Mouse (Mus musculus): ENCODE results near the gene Wipi1.
A peak's percentile ranks its signal among the peaks of the same experiment; 100 is the strongest.

Gene Wipi1

GRCm38 (mm10) chr11:109619055-109619454, 7.3 kb upstream of the Wipi1 start:
- DNase-seq (ENCODE audit: low spot score in 2 of 2): peak; percentile 32 to 40

GRCm38 (mm10) chr11:109616766-109617165, 5.0 kb upstream of the Wipi1 start:
- no peak for DNase-seq (ENCODE audit: low spot score in 2 of 2)

GRCm38 (mm10) chr11:109616352-109616751, 4.6 kb upstream of the Wipi1 start:
- no peak for DNase-seq (ENCODE audit: low spot score in 2 of 2)

- peak in 1 of 2 experiments; percentile 13 for DNase-seq (ENCODE audit: low spot score in 2 of 2)
Measured at GRCm38 (mm10) chr11:109615286-109615685, 3.5 kb upstream of the Wipi1 start.

GRCm38 (mm10) chr11:109612871-109613529, 1.2 kb upstream of the Wipi1 start:
- DNase-seq (ENCODE audit: low spot score in 2 of 2): peak; percentile 16 to 57

- DNase-seq (ENCODE audit: low spot score in 2 of 2): no peak
Measured at GRCm38 (mm10) chr11:109610795-109611302, 918 bp downstream of the Wipi1 start.

- DNase-seq (ENCODE audit: low spot score in 2 of 2): no peak
Measured at GRCm38 (mm10) chr11:109610046-109610794, 1.5 kb downstream of the Wipi1 start.

- no peak for DNase-seq (ENCODE audit: low spot score in 2 of 2)
Measured at GRCm38 (mm10) chr11:109608976-109609625, 2.7 kb downstream of the Wipi1 start.

- no peak for DNase-seq (ENCODE audit: low spot score in 2 of 2)
Measured at GRCm38 (mm10) chr11:109607600-109607999, 4.2 kb downstream of the Wipi1 start.

GRCm38 (mm10) chr11:109598778-109599570, 12.8 kb downstream of the Wipi1 start:
- DNase-seq (ENCODE audit: low spot score in 2 of 2): no peak

- DNase-seq (ENCODE audit: low spot score in 2 of 2): no peak
Measured at GRCm38 (mm10) chr11:109594761-109595160, 17.0 kb downstream of the Wipi1 start.

GRCm38 (mm10) chr11:109593200-109593981, 18.4 kb downstream of the Wipi1 start:
- DNase-seq (ENCODE audit: low spot score in 2 of 2): no peak

- no peak for DNase-seq (ENCODE audit: low spot score in 2 of 2)
Measured at GRCm38 (mm10) chr11:109591511-109591910, 20.3 kb downstream of the Wipi1 start.

- no peak for DNase-seq (ENCODE audit: low spot score in 2 of 2)
Measured at GRCm38 (mm10) chr11:109590012-109590411, 21.8 kb downstream of the Wipi1 start.

- peak; percentile 35 to 49 for DNase-seq (ENCODE audit: low spot score in 2 of 2)
Measured at GRCm38 (mm10) chr11:109587638-109588374, 24.0 kb downstream of the Wipi1 start.

- peak in 1 of 2 experiments; percentile 17 for DNase-seq (ENCODE audit: low spot score in 2 of 2)
Measured at GRCm38 (mm10) chr11:109587019-109587418, 24.7 kb downstream of the Wipi1 start.

- no peak for DNase-seq (ENCODE audit: low spot score in 2 of 2)
Measured at GRCm38 (mm10) chr11:109586424-109586823, 25.3 kb downstream of the Wipi1 start.

GRCm38 (mm10) chr11:109584843-109585713, 26.7 kb downstream of the Wipi1 start:
- peak; percentile 62 to 74 for DNase-seq (ENCODE audit: low spot score in 2 of 2)

GRCm38 (mm10) chr11:109583986-109584385, 27.8 kb downstream of the Wipi1 start:
- DNase-seq (ENCODE audit: low spot score in 2 of 2): no peak
